Mouse (Mus musculus) liver, embryonic 14.5 days (tissue): ENCODE measurements around the gene Sim1. TPM values are rescaled to one million over a fixed set of nuclear protein-coding genes. Genes with fewer than 3 reads are reported as not detected.

Experiments used
- ATAC-seq: fragments of 200-750 bp; cut with Nextera tagmentation; 2 replicates; pipeline ENCODE4 v1.8.0; 2017; ENCODE audit warnings: moderate number of reproducible peaks, mild to moderate bottlenecking, moderate library complexity; ENCODE audit not compliant: insufficient read depth
- DNase-seq, 3 experiments: peaks; one replicate each; pipeline ENCODE4 v3.0.0-alpha.2; 2012 to 2013; ENCODE audit warnings: low read depth in 3 of 3, low spot score in 3 of 3
- H3K27ac ChIP-seq: fragments of 300-500 bp; sonication (generic); 2 replicates; pipeline ENCODE4 v1.5.1; 2014; ENCODE audit warnings: moderate library complexity, mild to moderate bottlenecking, control low read depth, inconsistent platforms
- H3K27me3 ChIP-seq: fragments of 300-500 bp; sonication (generic); 2 replicates; pipeline ENCODE4 v1.6.1; 2014; ENCODE audit warnings: mild to moderate bottlenecking, low read length, moderate library complexity; ENCODE audit not compliant: control insufficient read depth, insufficient read depth
- H3K36me3 ChIP-seq: fragments of 300-500 bp; sonication (generic); replicated peaks from 2 replicates; pipeline ENCODE4 v1.6.1; 2014; ENCODE audit warnings: low read depth; ENCODE audit not compliant: control insufficient read depth, insufficient read depth
- H3K4me1 ChIP-seq, 2 experiments: fragments of 200-500 bp in 1 of 2; fragments of 300-500 bp in 1 of 2; sonication (generic) in 1 of 2; replicated peaks; 2 replicates each; pipeline ENCODE4 v1.6.1; 2012 to 2014; ENCODE audit warnings: antibody characterized with exemption in 1 of 2, inconsistent platforms in 1 of 2, low read length in 1 of 2; ENCODE audit not compliant: control insufficient read depth in 2 of 2, insufficient read depth in 2 of 2
- H3K4me2 ChIP-seq: fragments of 300-500 bp; sonication (generic); 2 replicates; pipeline ENCODE4 v1.6.1; 2014; ENCODE audit warnings: low read depth, mild to moderate bottlenecking, control low read depth, moderate library complexity
- H3K4me3 ChIP-seq, 2 experiments: fragments of 200-500 bp in 1 of 2; fragments of 300-500 bp in 1 of 2; sonication (generic) in 1 of 2; 2 replicates each; pipeline ENCODE4 v1.5.1; 2012 to 2014; ENCODE audit warnings: low read depth in 2 of 2, low read length in 2 of 2, mild to moderate bottlenecking in 2 of 2, control low read depth in 1 of 2, inconsistent platforms in 1 of 2, moderate library complexity in 1 of 2; ENCODE audit not compliant: insufficient read depth in 1 of 2
- H3K9ac ChIP-seq: fragments of 300-500 bp; sonication (generic); replicated peaks from 2 replicates; pipeline ENCODE4 v1.6.1; 2014; ENCODE audit warnings: mild to moderate bottlenecking, control low read depth, moderate library complexity
- H3K9me3 ChIP-seq: fragments of 300-500 bp; sonication (generic); 2 replicates; pipeline ENCODE4 v1.6.1; 2016; ENCODE audit warnings: low read length, mixed read lengths; ENCODE audit not compliant: control insufficient read depth
- CTCF ChIP-seq: IDR thresholded peaks from 2 replicates; pipeline ENCODE4 v1.5.1; 2016; ENCODE audit warnings: antibody characterized with exemption, low read depth, control low read depth
- EP300 ChIP-seq: IDR thresholded peaks from 2 replicates; pipeline ENCODE4 v1.6.1; 2016; ENCODE audit warnings: antibody characterized with exemption, low read depth
- WGBS: fragments of 180-500 bp; shearing (Covaris S2); extraction: QIAGEN DNeasy Blood & Tissue Kit; methylation state at CpG from one replicate; pipeline ENCODE4 v1.1.7; 2014; ENCODE audit not compliant: insufficient replicate concordance; 5-methylcytosine and 5-hydroxymethylcytosine counted together
- polyA plus RNA-seq, 2 experiments: library from polyadenylated mRNA; depleted of rRNA in 1 of 2; stranded (reverse) in 1 of 2; unstranded in 1 of 2; fragments of >200 nt; fragmentation: Nextera tagmentation in 1 of 2; extraction: Ambion mirVana in 1 of 2; gene quantifications; 2 replicates each; pipeline versions ENCODE4 v1.2.1 to v1.2.3; 2012 to 2014

Gene Sim1
- polyA plus RNA-seq, 2 experiments = not detected

GRCm38 (mm10) chr10:50910861-50911410, 16.4 kb downstream of the Sim1 start:
- TF ChIP-seq CTCF (no peak), EP300 (no peak)
- Histone ChIP-seq H3K9me3 (no peaks in the 10 kb centered on the region), H3K4me1 (no peaks in the 10 kb centered on the region), H3K27me3 (peaks cover 61% of the 10 kb centered on the region), H3K36me3 (no peaks in the 10 kb centered on the region), H3K4me2 (no peak overlapping the region), H3K27ac (no peak overlapping the region), H3K4me3 (no peak overlapping the region), H3K9ac (no peak overlapping the region)
- WGBS = 11% methylated on average over 12 of the region's 12 CpGs
- ATAC-seq = no peak
- no peak for DNase-seq

GRCm38 (mm10) chr10:50915607-50916006, 21.1 kb downstream of the Sim1 start:
- TF ChIP-seq EP300 = no peak
- no peak; the same call in 1 of the 2 replicates for TF ChIP-seq CTCF
- Histone ChIP-seq H3K4me1 (no peaks in the 10 kb centered on the region), H3K27me3 (peaks cover 18% of the 10 kb centered on the region), H3K4me3 (no peak overlapping the region), H3K9me3 (no peaks in the 10 kb centered on the region), H3K9ac (no peak overlapping the region), H3K4me2 (no peak overlapping the region), H3K27ac (no peak overlapping the region), H3K36me3 (no peaks in the 10 kb centered on the region)
- DNase-seq = no peak
- WGBS = 33% methylated on average over 2 of the region's 2 CpGs
- no peak for ATAC-seq

- H3K27me3 ChIP-seq = no peaks in the 10 kb centered on the region
- ATAC-seq (no peak), DNase-seq (no peak)
- no peak overlapping the region for H3K27ac ChIP-seq
- H3K4me2 ChIP-seq = no peak overlapping the region
- no peaks in the 10 kb centered on the region for H3K4me1 ChIP-seq
- no peak overlapping the region for H3K4me3 ChIP-seq
- H3K9me3 ChIP-seq = no peaks in the 10 kb centered on the region
- WGBS = 54% methylated on average over 5 of the region's 5 CpGs
- no peak overlapping the region for H3K9ac ChIP-seq
- TF ChIP-seq CTCF (no peak), EP300 (no peak)
- no peaks in the 10 kb centered on the region for H3K36me3 ChIP-seq
Measured at GRCm38 (mm10) chr10:50929281-50929680, 34.7 kb downstream of the Sim1 start.

- Histone ChIP-seq H3K27me3 (no peaks in the 10 kb centered on the region), H3K9ac (no peak overlapping the region), H3K4me2 (no peak overlapping the region), H3K4me3 (no peak overlapping the region), H3K9me3 (no peaks in the 10 kb centered on the region), H3K27ac (no peak overlapping the region), H3K36me3 (no peaks in the 10 kb centered on the region), H3K4me1 (no peaks in the 10 kb centered on the region)
- TF ChIP-seq CTCF (no peak), EP300 (no peak)
- DNase-seq = no peak
- no peak for ATAC-seq
Measured at GRCm38 (mm10) chr10:50935673-50936072, 41.1 kb downstream of the Sim1 start.

- H3K36me3 ChIP-seq = no peaks in the 10 kb centered on the region
- 29% methylated on average over 1 of the region's 1 CpGs for WGBS
- H3K27ac ChIP-seq = no peak overlapping the region
- DNase-seq (no peak), ATAC-seq (no peak)
- no peak overlapping the region for H3K4me3 ChIP-seq
- H3K27me3 ChIP-seq = no peaks in the 10 kb centered on the region
- no peaks in the 10 kb centered on the region for H3K9me3 ChIP-seq
- no peak overlapping the region for H3K4me2 ChIP-seq
- no peak for TF ChIP-seq CTCF
- TF ChIP-seq EP300 = no peak
- no peaks in the 10 kb centered on the region for H3K4me1 ChIP-seq
- H3K9ac ChIP-seq = no peak overlapping the region
Measured at GRCm38 (mm10) chr10:50973625-50974024, 79.1 kb downstream of the Sim1 start.
